Mouse (Mus musculus) hindbrain, embryonic 14.5 days (tissue): ENCODE measurements around the gene Inca1. TPM values are rescaled to one million over a fixed set of nuclear protein-coding genes. Genes with fewer than 3 reads are reported as not detected.
A peak's percentile ranks its signal among the peaks of the same experiment; 100 is the strongest.

Source experiments
- ATAC-seq: fragments of 200-750 bp; cut with Nextera tagmentation; 2 replicates; pipeline ENCODE4 v1.8.0; 2017; ENCODE audit warnings: moderate number of reproducible peaks, mild to moderate bottlenecking, moderate TSS enrichment, moderate library complexity; ENCODE audit not compliant: low FRiP score
- DNase-seq: peaks from one replicate; pipeline ENCODE4 v3.0.0-alpha.2; 2015; ENCODE audit warnings: low spot score
- H3K27ac ChIP-seq: fragments of 300-500 bp; sonication (generic); 2 replicates; pipeline ENCODE4 v1.5.1; 2014; ENCODE audit warnings: mild to moderate bottlenecking, moderate library complexity
- H3K27me3 ChIP-seq: fragments of 300-500 bp; sonication (generic); 2 replicates; pipeline ENCODE4 v1.6.1; 2014; ENCODE audit warnings: mild to moderate bottlenecking, low read length, mixed read lengths; ENCODE audit not compliant: control insufficient read depth, insufficient read depth
- H3K36me3 ChIP-seq: fragments of 300-500 bp; sonication (generic); replicated peaks from 2 replicates; pipeline ENCODE4 v1.6.1; 2014; ENCODE audit not compliant: control insufficient read depth, insufficient read depth
- H3K4me1 ChIP-seq: fragments of 300-500 bp; sonication (generic); replicated peaks from 2 replicates; pipeline ENCODE4 v1.6.1; 2014; ENCODE audit warnings: antibody characterized with exemption, low read length, mixed read lengths; ENCODE audit not compliant: control insufficient read depth, insufficient read depth
- H3K4me2 ChIP-seq: fragments of 300-500 bp; sonication (generic); replicated peaks from 2 replicates; pipeline ENCODE4 v1.6.1; 2014; ENCODE audit warnings: mild to moderate bottlenecking, moderate library complexity
- H3K4me3 ChIP-seq: fragments of 300-500 bp; sonication (generic); replicated peaks from 2 replicates; pipeline ENCODE4 v1.5.1; 2014; ENCODE audit warnings: mild to moderate bottlenecking, low read length
- H3K9ac ChIP-seq: fragments of 300-500 bp; sonication (generic); 2 replicates; pipeline ENCODE4 v1.6.1; 2014
- H3K9me3 ChIP-seq: fragments of 300-500 bp; sonication (generic); 2 replicates; pipeline ENCODE4 v1.6.1; 2016; ENCODE audit warnings: low read length; ENCODE audit not compliant: control insufficient read depth
- WGBS: fragments of 180-500 bp; shearing (Covaris S2); extraction: QIAGEN DNeasy Blood & Tissue Kit; methylation state at CpG from one replicate; pipeline ENCODE4 v1.1.7; 2014; 5-methylcytosine and 5-hydroxymethylcytosine counted together
- polyA plus RNA-seq: library from polyadenylated mRNA; unstranded; fragments of >200 nt; fragmentation: Nextera tagmentation; extraction: Ambion mirVana; gene quantifications from 2 replicates; pipeline ENCODE4 v1.2.1, GENCODE M21; 2014

Gene Inca1
- polyA plus RNA-seq, 1 experiment from 2014 or later, result 1.4 TPM

DNA sequence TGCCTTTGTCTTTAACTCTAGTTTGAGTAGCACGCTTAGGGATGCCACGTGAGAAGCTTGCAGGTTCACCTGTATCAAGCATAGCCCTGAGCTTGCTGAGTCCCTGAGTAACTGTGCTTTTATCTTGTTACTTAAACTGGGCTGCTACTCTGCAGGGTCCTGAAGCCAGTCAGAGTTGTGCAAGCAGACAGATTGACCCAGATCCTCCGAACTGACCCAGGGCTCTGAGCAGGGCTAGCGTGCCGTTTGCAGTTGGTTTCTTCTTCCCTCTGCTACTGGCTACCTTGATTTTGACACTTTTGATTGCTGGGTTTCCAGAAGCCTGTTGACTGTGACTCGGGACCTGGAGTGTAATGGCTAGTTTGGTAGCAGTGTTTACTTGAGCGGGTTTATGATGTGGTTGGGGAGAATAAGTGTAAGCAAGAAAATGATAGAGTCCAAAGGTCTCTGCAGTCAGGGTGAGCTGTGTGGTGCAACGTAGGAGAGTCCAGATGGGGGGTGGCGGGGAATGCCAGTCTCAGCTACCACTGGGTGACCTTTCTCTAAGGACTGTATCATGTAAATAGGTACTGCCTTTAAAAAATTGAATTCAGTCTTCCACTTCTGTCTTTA lies 30.6 kb upstream of the Inca1 start:
- Histone ChIP-seq H3K4me2 (no peak overlapping the region), H3K4me1 (no peaks in the 10 kb centered on the region), H3K9me3 (no peaks in the 10 kb centered on the region), H3K27me3 (no peaks in the 10 kb centered on the region), H3K36me3 (peaks cover 42% of the 10 kb centered on the region), H3K9ac (no peak overlapping the region), H3K27ac (peak overlapping the region; percentile 39; the same call in 1 of the 2 replicates), H3K4me3 (no peak overlapping the region)
- ATAC-seq (no peak), DNase-seq (no peak)
- 84% methylated on average over 9 of the region's 9 CpGs for WGBS

DNA sequence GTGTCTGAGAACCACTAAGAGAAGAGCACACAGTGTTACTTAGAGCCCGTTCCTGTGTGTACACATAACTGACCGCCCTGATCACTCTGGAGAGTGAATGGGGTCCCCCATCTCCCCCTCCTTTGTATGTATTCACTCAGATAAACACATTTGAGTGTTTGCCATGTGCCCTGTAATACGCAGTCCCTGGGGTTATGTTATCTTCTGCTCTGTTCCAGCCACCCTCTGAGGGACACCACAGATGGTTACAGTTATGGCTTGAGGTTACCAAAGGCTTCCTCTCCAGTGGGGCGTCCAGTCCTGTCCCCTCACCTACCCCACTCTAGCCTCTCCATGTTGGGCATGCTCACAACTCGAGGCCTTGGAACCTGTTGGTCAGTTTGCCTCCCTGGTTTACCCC lies 27.4 kb upstream of the Inca1 start:
- no peak for ATAC-seq
- no peak overlapping the region for H3K4me2 ChIP-seq
- WGBS, result 92% methylated on average over 5 of the region's 5 CpGs
- H3K9ac ChIP-seq, result no peak overlapping the region
- H3K36me3 ChIP-seq, result peaks cover 71% of the 10 kb centered on the region
- no peak overlapping the region for H3K27ac ChIP-seq
- no peaks in the 10 kb centered on the region for H3K27me3 ChIP-seq
- no peaks in the 10 kb centered on the region for H3K9me3 ChIP-seq
- no peak for DNase-seq
- H3K4me1 ChIP-seq, result no peaks in the 10 kb centered on the region
- no peak overlapping the region for H3K4me3 ChIP-seq

DNA sequence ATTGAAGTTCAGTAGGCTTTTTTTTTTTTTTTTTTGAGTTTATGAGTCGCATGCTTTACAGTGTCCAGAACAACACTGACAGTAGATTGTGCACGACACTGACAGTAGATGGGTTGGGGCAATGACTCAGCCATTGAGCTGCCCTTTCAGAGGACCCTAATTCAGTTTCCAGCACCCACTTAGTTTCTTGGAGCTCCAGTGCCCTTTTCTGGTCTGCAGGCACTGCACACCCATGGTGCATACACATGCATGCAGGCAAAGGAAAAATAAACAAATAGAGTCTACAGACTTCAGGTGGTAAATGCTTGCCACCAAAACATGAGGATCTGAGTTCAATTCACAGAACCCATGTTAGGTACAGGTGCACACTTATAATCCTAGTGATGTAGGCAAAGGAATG lies 26.6 kb upstream of the Inca1 start:
- H3K36me3 ChIP-seq, result peaks cover 79% of the 10 kb centered on the region
- H3K4me3 ChIP-seq, result no peak overlapping the region
- no peak for DNase-seq
- no peak overlapping the region for H3K4me2 ChIP-seq
- H3K27me3 ChIP-seq, result no peaks in the 10 kb centered on the region
- H3K9ac ChIP-seq, result no peak overlapping the region
- WGBS, result 100% methylated on average over 2 of the region's 2 CpGs
- no peaks in the 10 kb centered on the region for H3K9me3 ChIP-seq
- no peaks in the 10 kb centered on the region for H3K4me1 ChIP-seq
- H3K27ac ChIP-seq, result no peak overlapping the region
- ATAC-seq, result no peak

- no peak overlapping the region for H3K9ac ChIP-seq
- no peak overlapping the region for H3K4me3 ChIP-seq
- no peaks in the 10 kb centered on the region for H3K27me3 ChIP-seq
- H3K36me3 ChIP-seq, result peaks cover 94% of the 10 kb centered on the region
- no peak for ATAC-seq
- no peak for DNase-seq
- no peaks in the 10 kb centered on the region for H3K4me1 ChIP-seq
- no peaks in the 10 kb centered on the region for H3K9me3 ChIP-seq
- H3K27ac ChIP-seq, result no peak overlapping the region
- no peak overlapping the region for H3K4me2 ChIP-seq
- 96% methylated on average over 9 of the region's 9 CpGs for WGBS
Measured at GRCm38 (mm10) chr11:70724706-70725105, 24.8 kb upstream of the Inca1 start.

- H3K4me2 ChIP-seq, result no peak overlapping the region
- ATAC-seq, result no peak
- no peaks in the 10 kb centered on the region for H3K9me3 ChIP-seq
- WGBS, result 96% methylated on average over 3 of the region's 3 CpGs
- H3K27ac ChIP-seq, result no peak overlapping the region
- no peak overlapping the region for H3K4me3 ChIP-seq
- no peak for DNase-seq
- peaks cover 97% of the 10 kb centered on the region for H3K36me3 ChIP-seq
- H3K4me1 ChIP-seq, result no peaks in the 10 kb centered on the region
- no peak overlapping the region for H3K9ac ChIP-seq
- no peaks in the 10 kb centered on the region for H3K27me3 ChIP-seq
Measured at GRCm38 (mm10) chr11:70721072-70721471, 21.1 kb upstream of the Inca1 start.

DNA sequence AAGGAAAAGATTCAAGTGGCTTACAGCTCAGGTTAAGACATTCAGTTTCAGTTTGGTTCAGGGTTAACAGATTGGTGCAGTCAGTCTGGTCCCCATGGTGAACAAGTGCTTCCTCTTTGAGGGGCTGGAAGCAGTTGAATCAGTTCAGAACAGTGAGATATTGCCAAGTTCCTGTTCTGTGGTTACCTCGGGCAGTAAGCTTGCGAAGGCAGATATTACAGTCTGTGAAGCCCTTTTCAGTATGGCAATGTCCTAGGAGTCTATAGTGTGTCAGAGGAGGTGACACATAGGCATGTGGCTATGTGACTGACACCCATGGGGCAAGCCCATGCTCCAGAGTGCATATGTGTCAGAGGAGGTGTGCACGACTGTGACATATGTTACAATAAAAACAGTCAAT lies 20.6 kb upstream of the Inca1 start:
- WGBS, result 95% methylated on average over 3 of the region's 3 CpGs
- no peak for DNase-seq

DNA sequence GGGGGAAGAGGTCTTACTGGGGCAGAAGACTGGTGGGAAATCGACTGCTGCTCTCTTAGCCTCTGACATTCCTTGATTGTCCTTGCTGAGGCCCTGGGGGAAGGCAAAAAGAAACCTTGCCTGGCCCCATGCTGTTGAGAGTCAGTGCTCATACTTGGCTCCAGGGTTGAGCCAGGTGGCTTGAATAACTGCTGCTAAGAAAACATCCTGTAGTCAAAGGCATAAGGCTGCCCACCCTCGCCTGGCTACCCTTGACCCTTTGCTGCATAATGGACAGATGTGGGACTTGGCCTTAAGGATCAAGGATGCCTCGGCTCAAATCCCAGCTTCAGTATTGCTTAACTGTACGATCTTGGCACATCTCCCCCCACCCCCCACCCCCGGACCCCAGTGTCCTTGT lies 18.5 kb upstream of the Inca1 start:
- Histone ChIP-seq H3K9ac (no peak overlapping the region), H3K36me3 (peaks cover 78% of the 10 kb centered on the region), H3K27me3 (no peaks in the 10 kb centered on the region), H3K4me1 (no peaks in the 10 kb centered on the region), H3K4me3 (no peak overlapping the region), H3K27ac (no peak overlapping the region), H3K9me3 (no peaks in the 10 kb centered on the region), H3K4me2 (no peak overlapping the region)
- ATAC-seq, result no peak
- no peak for DNase-seq
- WGBS, result 77% methylated on average over 5 of the region's 5 CpGs

More for the DNA sequence above, 20.6 kb upstream of the Inca1 start:
- no peak overlapping the region for H3K9ac ChIP-seq
- H3K27me3 ChIP-seq, result no peaks in the 10 kb centered on the region
- no peaks in the 10 kb centered on the region for H3K4me1 ChIP-seq
- H3K27ac ChIP-seq, result no peak overlapping the region
- H3K36me3 ChIP-seq, result peaks cover 95% of the 10 kb centered on the region
- no peak for ATAC-seq
- H3K4me2 ChIP-seq, result no peak overlapping the region
- H3K9me3 ChIP-seq, result no peaks in the 10 kb centered on the region
- no peak overlapping the region for H3K4me3 ChIP-seq

DNA sequence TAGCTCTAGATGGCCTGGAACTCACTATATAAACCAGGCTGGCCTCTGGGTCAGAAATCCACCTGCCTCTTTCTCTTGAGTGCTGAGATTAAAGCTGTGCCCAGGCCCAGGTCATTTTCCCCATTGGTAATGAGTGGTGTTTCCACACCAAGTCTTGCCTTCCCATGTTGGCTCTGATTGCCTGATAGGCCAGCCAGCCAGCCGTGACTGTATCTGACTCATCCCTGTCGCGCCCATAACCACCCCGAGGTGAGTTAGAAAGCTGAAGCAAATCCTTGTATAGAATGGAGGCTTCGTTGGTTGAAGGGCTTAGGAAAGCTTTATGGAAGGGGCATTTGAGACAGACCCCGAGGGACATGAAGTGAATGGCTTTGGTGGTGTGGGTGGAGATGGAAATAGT lies 15.9 kb upstream of the Inca1 start:
- ATAC-seq, result no peak
- no peak overlapping the region for H3K4me2 ChIP-seq
- H3K27ac ChIP-seq, result no peak overlapping the region
- 89% methylated on average over 6 of the region's 6 CpGs for WGBS
- no peaks in the 10 kb centered on the region for H3K27me3 ChIP-seq
- H3K9me3 ChIP-seq, result no peaks in the 10 kb centered on the region
- peaks cover 80% of the 10 kb centered on the region for H3K36me3 ChIP-seq
- H3K4me3 ChIP-seq, result no peak overlapping the region
- H3K4me1 ChIP-seq, result no peaks in the 10 kb centered on the region
- DNase-seq, result no peak
- no peak overlapping the region for H3K9ac ChIP-seq

GRCm38 (mm10) chr11:70713222-70713621 lies 13.3 kb upstream of the Inca1 start:
- Histone ChIP-seq H3K4me1 (no peaks in the 10 kb centered on the region), H3K36me3 (peaks cover 80% of the 10 kb centered on the region)
- no peak for DNase-seq

DNA sequence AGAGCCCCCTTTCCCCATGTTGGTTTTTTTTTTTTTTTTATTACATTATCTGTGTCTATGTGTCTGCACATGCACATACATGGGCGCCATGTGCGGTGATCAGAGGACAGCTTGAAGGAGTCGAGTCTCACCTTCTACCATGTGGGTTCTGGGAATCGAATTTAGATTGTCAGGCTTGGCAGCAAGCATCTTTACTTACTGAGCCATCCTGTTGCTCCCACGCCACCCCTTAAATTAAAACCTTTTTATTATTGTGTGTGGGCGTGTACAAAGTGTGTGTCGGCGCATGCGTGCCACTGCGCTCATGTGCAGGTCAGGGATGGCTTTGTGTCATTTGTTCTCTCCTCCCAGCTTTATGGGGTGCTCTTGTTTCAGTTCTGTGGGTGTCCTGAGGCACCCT lies 11.1 kb upstream of the Inca1 start:
- no peak for DNase-seq
- H3K27ac ChIP-seq, result no peak overlapping the region
- 95% methylated on average over 10 of the region's 10 CpGs for WGBS
- no peak overlapping the region for H3K4me2 ChIP-seq
- no peak overlapping the region for H3K4me3 ChIP-seq
- no peak overlapping the region for H3K9ac ChIP-seq
- peaks cover 80% of the 10 kb centered on the region for H3K36me3 ChIP-seq
- H3K4me1 ChIP-seq, result no peaks in the 10 kb centered on the region
- no peaks in the 10 kb centered on the region for H3K27me3 ChIP-seq
- H3K9me3 ChIP-seq, result no peaks in the 10 kb centered on the region
- no peak for ATAC-seq

More at GRCm38 (mm10) chr11:70713222-70713621, 13.3 kb upstream of the Inca1 start:
- 90% methylated on average over 6 of the region's 6 CpGs for WGBS
- H3K4me2 ChIP-seq, result no peak overlapping the region
- H3K4me3 ChIP-seq, result no peak overlapping the region
- no peak overlapping the region for H3K27ac ChIP-seq
- H3K27me3 ChIP-seq, result no peaks in the 10 kb centered on the region
- no peak for ATAC-seq
- no peaks in the 10 kb centered on the region for H3K9me3 ChIP-seq
- H3K9ac ChIP-seq, result no peak overlapping the region
